Mouse (Mus musculus) forebrain, embryonic 14.5 days (tissue): ENCODE results near the gene F5. TPM values are rescaled to one million over a fixed set of nuclear protein-coding genes. Genes with fewer than 3 reads are reported as not detected.

ENCODE experiments used
- ATAC-seq: fragments of 200-750 bp; cut with Nextera tagmentation; 2 replicates; pipeline ENCODE4 v1.8.0; 2017; ENCODE audit warnings: mild to moderate bottlenecking, moderate library complexity
- DNase-seq: peaks from one replicate; pipeline ENCODE4 v3.0.0-alpha.2; 2015; ENCODE audit warnings: low spot score
- H3K27ac ChIP-seq: fragments of 300-500 bp; sonication (generic); 2 replicates; pipeline ENCODE4 v1.5.1; 2014; ENCODE audit warnings: low read depth, mild to moderate bottlenecking, control low read depth, low read length, moderate library complexity
- H3K27me3 ChIP-seq: fragments of 300-500 bp; sonication (generic); replicated peaks from 2 replicates; pipeline ENCODE4 v1.6.1; 2014; ENCODE audit warnings: low read length, control low read depth, mixed read lengths; ENCODE audit not compliant: control insufficient read depth, insufficient read depth
- H3K36me3 ChIP-seq: fragments of 300-500 bp; sonication (generic); 2 replicates; pipeline ENCODE4 v1.6.1; 2014; ENCODE audit warnings: low read length, control low read depth; ENCODE audit not compliant: control insufficient read depth, insufficient read depth
- H3K4me1 ChIP-seq: fragments of 300-500 bp; sonication (generic); 2 replicates; pipeline ENCODE4 v1.6.1; 2014; ENCODE audit warnings: antibody characterized with exemption, low read length, control low read depth; ENCODE audit not compliant: control insufficient read depth, insufficient read depth
- H3K4me2 ChIP-seq: fragments of 300-500 bp; sonication (generic); 2 replicates; pipeline ENCODE4 v1.6.1; 2014; ENCODE audit warnings: mild to moderate bottlenecking, control low read depth, low read length
- H3K4me3 ChIP-seq: fragments of 300-500 bp; sonication (generic); 2 replicates; pipeline ENCODE4 v1.5.1; 2014; ENCODE audit warnings: low read depth, low read length, control low read depth
- H3K9ac ChIP-seq: fragments of 300-500 bp; sonication (generic); 2 replicates; pipeline ENCODE4 v1.6.1; 2014; ENCODE audit warnings: mild to moderate bottlenecking, low read length, control low read depth, moderate library complexity
- H3K9me3 ChIP-seq: fragments of 300-500 bp; sonication (generic); replicated peaks from 2 replicates; pipeline ENCODE4 v1.6.1; 2016; ENCODE audit warnings: low read length, control low read depth, mixed read lengths; ENCODE audit not compliant: control insufficient read depth
- WGBS: fragments of 180-500 bp; shearing (Covaris S2); extraction: QIAGEN DNeasy Blood & Tissue Kit; methylation state at CpG from one replicate; pipeline ENCODE4 v1.1.7; 2014; 5-methylcytosine and 5-hydroxymethylcytosine counted together
- polyA plus RNA-seq: library from polyadenylated mRNA; unstranded; fragments of >200 nt; fragmentation: Nextera tagmentation; extraction: Ambion mirVana; gene quantifications from 2 replicates; pipeline ENCODE4 v1.2.1, GENCODE M21; 2014

F5 gene
- polyA plus RNA-seq, 1 experiment from 2014 or later: 0.17 TPM

DNA sequence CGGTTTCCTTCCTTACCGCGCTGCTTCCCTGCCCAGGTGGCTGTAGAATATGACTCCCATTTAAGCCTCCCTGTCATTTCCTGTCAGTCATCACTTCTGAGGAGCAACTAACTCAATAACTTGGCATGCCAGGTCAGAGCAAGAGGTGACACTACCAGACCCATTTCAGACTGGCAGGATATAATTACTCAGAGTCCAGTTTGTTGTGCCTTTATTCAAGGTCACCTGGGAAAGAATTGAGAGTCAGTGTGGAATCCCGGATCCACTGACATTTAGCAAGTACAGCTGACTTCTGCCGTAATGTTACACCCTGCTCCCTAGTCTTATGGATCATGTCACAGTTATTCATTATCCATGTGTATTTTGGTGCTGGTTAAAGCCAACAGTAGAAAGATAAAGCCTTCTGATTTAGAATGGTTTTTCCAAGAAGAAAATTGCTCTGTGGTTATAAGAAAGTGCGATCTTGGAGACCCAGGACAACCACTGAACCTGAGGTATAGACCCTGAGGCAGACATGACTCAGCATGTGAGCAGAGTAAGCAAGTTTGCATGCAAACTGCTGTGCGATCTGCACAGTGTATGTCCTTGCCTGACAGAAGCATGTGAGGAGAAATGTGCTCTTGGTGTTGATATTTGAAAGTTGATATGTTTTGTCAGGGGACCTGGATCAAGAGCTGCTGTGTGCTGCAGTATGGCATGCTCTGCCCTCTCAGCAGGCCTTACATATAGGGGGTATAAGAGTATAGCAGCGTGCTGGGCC, 98.9 kb downstream of the F5 start:
- no peaks in the 10 kb centered on the region for H3K27me3 ChIP-seq
- no peaks in the 10 kb centered on the region for H3K36me3 ChIP-seq
- peak overlapping the region; percentile 84 for H3K4me2 ChIP-seq
- no peak overlapping the region; the same call in 1 of the 2 replicates for H3K9ac ChIP-seq
- no peak for ATAC-seq
- DNase-seq: no peak
- peaks cover 14% of the 10 kb centered on the region for H3K4me1 ChIP-seq
- no peaks in the 10 kb centered on the region for H3K9me3 ChIP-seq
- no peak overlapping the region for H3K27ac ChIP-seq
- peak overlapping the region; percentile 75 for H3K4me3 ChIP-seq
- 69% methylated on average over 8 of the region's 8 CpGs for WGBS

DNA sequence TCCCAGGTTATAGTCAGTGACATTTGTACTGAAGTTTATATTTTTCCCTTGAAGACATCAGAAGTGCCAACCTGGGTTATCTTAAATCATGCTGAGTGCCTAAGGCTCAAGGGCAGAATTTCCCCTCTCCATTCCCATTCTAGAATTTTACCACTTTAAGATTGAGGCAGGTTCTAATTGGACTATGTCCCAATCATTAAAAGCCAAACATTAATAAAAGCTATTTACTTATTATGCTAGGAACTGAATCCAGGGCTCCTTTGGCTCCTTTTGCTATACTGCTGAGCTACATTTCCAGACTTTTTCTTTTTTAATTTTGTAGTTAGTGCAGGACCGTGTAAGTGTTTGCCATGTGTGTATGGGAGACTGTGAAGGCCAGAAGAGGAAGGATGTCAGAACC, 99.8 kb downstream of the F5 start:
- no peaks in the 10 kb centered on the region for H3K9me3 ChIP-seq
- H3K27ac ChIP-seq: no peak overlapping the region
- no peaks in the 10 kb centered on the region for H3K36me3 ChIP-seq
- H3K4me3 ChIP-seq: no peak overlapping the region
- no peak for ATAC-seq
- H3K27me3 ChIP-seq: no peaks in the 10 kb centered on the region
- no peak overlapping the region for H3K9ac ChIP-seq
- 79% methylated on average over 1 of the region's 1 CpGs for WGBS
- no peak for DNase-seq
- no peak overlapping the region for H3K4me2 ChIP-seq
- peaks cover 14% of the 10 kb centered on the region for H3K4me1 ChIP-seq

DNA sequence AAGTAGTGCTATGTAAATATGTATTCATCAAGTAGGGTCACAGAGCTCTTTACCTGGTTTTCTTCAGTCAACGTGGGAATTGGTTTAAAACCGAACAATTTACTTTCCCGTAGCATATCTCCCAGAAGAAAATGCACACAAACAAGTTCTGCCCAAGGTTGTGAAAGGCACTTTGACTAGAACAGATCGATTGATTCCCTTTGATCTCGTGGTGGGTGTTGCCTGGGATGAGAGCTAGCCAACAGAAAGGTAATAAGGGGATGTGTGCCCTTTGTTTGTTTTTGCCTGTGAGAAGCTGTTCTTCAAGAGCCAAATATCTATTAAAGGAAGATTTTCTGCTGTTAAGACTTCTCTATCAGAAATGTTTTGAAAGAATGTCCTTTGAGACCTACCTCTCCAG, 100.9 kb downstream of the F5 start:
- peaks cover 14% of the 10 kb centered on the region for H3K4me1 ChIP-seq
- no peak overlapping the region for H3K4me2 ChIP-seq
- DNase-seq (no peak), ATAC-seq (no peak)
- WGBS: 81% methylated on average over 5 of the region's 5 CpGs
- H3K36me3 ChIP-seq: 0 out of 2 replicates have a peak, but pooled peaks cover 5% of the 10 kb centered on the region
- H3K9me3 ChIP-seq: no peaks in the 10 kb centered on the region
- no peaks in the 10 kb centered on the region for H3K27me3 ChIP-seq
- H3K9ac ChIP-seq: no peak overlapping the region
- H3K27ac ChIP-seq: no peak overlapping the region
- H3K4me3 ChIP-seq: no peak overlapping the region

DNA sequence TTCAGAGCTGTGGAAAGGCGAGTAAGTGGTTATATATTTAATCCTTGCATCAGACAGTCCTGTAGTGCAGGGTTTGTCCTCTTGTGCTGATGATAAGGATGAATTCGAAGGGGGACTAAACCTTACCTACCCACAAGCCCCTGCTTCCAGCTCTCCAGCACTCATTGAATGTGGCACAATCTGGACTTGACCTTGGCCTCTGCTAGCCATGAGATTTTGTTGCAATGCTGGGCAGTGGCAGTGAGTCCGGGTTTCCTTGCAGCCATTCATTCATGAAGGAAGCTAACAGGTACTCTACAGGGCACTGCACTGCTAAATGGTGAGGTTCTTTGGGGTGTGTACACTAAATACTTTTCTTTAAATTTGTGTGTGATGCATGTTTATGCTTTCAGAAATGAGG, 103.2 kb downstream of the F5 start:
- no peak overlapping the region for H3K4me2 ChIP-seq
- no peaks in the 10 kb centered on the region for H3K27me3 ChIP-seq
- WGBS: 82% methylated on average over 3 of the region's 3 CpGs
- no peak for DNase-seq
- H3K36me3 ChIP-seq: 0 out of 2 replicates have a peak, but pooled peaks cover 5% of the 10 kb centered on the region
- peaks cover 7% of the 10 kb centered on the region; the same call in 1 of the 2 replicates for H3K4me1 ChIP-seq
- no peak overlapping the region for H3K9ac ChIP-seq
- ATAC-seq: no peak
- no peak overlapping the region for H3K27ac ChIP-seq
- H3K9me3 ChIP-seq: no peaks in the 10 kb centered on the region
- H3K4me3 ChIP-seq: no peak overlapping the region

DNA sequence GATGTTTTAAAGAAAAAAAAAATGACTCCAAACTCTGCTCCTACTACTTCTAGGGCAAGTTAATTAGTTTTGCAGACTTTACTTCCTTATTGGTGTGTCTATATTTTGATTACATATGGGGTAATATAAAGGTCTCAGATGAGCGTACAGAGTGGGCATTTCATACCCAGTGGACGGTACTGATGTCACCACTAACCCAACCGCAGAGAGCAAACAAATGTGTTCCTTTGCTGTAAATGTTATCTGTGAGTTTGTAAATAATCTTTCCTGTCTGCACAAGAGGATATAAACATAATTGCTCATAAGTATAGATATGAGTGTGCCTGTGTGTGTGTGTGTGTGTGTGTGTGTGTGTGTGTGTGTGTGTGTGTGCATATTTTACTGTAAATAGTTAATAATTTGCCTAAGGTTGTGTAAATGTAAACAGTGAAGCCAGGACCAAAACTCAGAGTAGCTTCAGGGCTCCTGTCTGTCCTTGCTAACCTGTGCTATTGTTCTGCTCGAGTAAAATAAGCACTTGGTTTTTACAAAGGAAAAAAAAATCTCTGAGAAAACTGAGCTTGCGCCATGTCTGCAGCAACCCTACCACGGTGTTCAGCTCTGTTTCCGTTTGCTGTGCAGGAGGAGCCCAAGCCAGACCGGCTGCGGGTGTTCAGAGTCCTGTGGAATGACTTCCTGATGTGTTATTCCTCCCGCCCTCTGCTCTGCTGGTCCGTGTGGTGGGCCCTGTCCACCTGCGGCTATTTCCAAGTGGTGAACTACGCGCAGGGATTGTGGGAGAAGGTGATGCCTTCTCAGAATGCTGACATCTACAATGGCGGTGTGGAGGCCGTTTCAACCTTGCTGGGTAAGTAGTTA, 108.8 kb downstream of the F5 start:
- 89% methylated on average over 16 of the region's 16 CpGs for WGBS
- Histone ChIP-seq H3K9me3 (no peaks in the 10 kb centered on the region), H3K9ac (no peak overlapping the region), H3K27ac (no peak overlapping the region), H3K4me1 (no peaks in the 10 kb centered on the region), H3K27me3 (no peaks in the 10 kb centered on the region), H3K4me3 (no peak overlapping the region), H3K4me2 (no peak overlapping the region), H3K36me3 (peaks cover 16% of the 10 kb centered on the region; the same call in 1 of the 2 replicates)
- ATAC-seq (no peak), DNase-seq (no peak)

DNA sequence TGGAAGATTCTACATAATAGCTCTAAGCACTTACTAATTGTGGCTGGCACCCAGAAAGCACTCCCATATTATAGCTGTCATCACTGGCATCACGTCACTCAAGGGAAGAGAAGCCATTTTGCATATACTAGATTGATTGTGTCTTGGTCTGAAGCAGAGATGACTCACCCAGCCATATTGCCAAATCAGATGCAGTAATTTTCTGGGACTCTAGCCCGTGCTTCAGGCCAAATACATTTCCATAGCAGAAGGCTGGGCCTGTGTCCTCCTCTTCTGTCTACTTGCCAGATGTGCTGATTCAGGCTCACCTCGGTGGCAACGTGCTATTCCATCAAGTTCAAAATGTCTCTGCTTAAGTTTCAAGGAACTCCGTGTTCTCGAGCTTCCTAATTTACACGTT, 109.9 kb downstream of the F5 start:
- DNase-seq: peak; percentile 4
- Histone ChIP-seq H3K4me1 (no peaks in the 10 kb centered on the region), H3K27ac (no peak overlapping the region), H3K4me3 (no peak overlapping the region), H3K4me2 (no peak overlapping the region), H3K36me3 (peaks cover 16% of the 10 kb centered on the region; the same call in 1 of the 2 replicates), H3K9me3 (no peaks in the 10 kb centered on the region), H3K9ac (no peak overlapping the region), H3K27me3 (no peaks in the 10 kb centered on the region)
- 88% methylated on average over 7 of the region's 7 CpGs for WGBS
- ATAC-seq: no peak

Other genes starting within 250 kb of the F5 start
- gene Scyl3, start 222.7 kb upstream of the F5 start, polyA plus RNA-seq: 17.1 and 17.5 TPM in 2 replicates
- 12.8 and 13.6 TPM in 2 replicates for gene BC055324, start 157.0 kb upstream of the F5 start, polyA plus RNA-seq
- gene Mettl18, start 156.9 kb upstream of the F5 start, polyA plus RNA-seq: 9.3 and 10.6 TPM in 2 replicates
- not detected in 2 replicates for gene Sele, start 103.6 kb upstream of the F5 start, polyA plus RNA-seq
- 0.15 TPM in 1 of 2 replicates, not detected in the other for gene Sell, start 89.9 kb upstream of the F5 start, polyA plus RNA-seq
- gene Selp, start 36.6 kb upstream of the F5 start, polyA plus RNA-seq: not detected in 2 replicates
- 6.7 and 7.2 TPM in 2 replicates for gene Slc19a2, start 97.2 kb downstream of the F5 start, polyA plus RNA-seq
- 20.8 and 23.9 TPM in 2 replicates for gene Ccdc181, start 123.7 kb downstream of the F5 start, polyA plus RNA-seq
- gene Nme7, start 152.3 kb downstream of the F5 start, polyA plus RNA-seq: 43.1 and 45.6 TPM in 2 replicates
- 27.5 and 28.5 TPM in 2 replicates for gene Blzf1, start 155.7 kb downstream of the F5 start, polyA plus RNA-seq